Mouse (Mus musculus) spleen, postnatal 10 days (tissue): ENCODE results near the gene Uaca.

Experiments
- DNase-seq, 2 experiments: peaks; one replicate each; pipeline ENCODE4 v3.0.0; 2021 to 2022; ENCODE audit warnings: low spot score in 2 of 2

Gene Uaca

DNA sequence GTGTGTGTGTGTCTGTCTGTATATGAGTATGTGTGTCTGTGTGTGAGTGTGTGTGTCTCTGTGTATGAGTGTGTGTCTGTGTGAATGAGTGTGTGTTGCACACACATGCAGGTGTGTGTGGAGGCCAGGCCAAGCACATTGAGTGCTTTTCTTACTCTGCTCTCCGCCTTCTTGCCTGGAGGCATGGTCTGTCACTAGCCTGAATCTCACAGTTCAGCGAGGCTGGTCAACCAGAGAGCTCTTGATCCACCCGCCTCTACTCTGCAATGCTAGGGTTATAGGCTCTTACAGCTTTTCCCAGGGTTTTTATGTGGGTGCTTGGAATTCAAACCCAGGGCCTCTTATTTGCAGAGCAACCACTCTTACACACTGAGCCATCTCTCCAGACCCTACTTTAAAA is 84.3 kb downstream of the Uaca start:
- no peak for DNase-seq

DNA sequence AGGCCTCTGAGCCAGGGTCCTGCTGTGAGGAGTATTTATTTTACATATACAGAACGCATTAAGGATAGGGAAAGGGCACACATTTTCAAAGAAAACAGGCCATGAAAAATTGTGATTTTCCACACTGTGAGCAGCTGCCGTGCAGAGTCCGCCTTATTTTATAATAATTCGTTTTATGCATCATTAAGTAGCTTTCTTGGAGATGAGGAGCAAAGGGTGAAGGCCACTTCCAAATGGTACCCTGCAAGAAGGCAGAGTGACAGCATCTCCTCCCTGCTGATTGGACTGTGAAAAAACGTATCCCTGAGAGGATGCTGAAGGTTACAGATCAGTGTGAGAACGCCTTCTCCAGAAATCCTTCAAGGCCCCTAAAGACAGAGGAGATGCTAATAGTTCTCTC is 90.8 kb downstream of the Uaca start:
- no peak for DNase-seq

DNA sequence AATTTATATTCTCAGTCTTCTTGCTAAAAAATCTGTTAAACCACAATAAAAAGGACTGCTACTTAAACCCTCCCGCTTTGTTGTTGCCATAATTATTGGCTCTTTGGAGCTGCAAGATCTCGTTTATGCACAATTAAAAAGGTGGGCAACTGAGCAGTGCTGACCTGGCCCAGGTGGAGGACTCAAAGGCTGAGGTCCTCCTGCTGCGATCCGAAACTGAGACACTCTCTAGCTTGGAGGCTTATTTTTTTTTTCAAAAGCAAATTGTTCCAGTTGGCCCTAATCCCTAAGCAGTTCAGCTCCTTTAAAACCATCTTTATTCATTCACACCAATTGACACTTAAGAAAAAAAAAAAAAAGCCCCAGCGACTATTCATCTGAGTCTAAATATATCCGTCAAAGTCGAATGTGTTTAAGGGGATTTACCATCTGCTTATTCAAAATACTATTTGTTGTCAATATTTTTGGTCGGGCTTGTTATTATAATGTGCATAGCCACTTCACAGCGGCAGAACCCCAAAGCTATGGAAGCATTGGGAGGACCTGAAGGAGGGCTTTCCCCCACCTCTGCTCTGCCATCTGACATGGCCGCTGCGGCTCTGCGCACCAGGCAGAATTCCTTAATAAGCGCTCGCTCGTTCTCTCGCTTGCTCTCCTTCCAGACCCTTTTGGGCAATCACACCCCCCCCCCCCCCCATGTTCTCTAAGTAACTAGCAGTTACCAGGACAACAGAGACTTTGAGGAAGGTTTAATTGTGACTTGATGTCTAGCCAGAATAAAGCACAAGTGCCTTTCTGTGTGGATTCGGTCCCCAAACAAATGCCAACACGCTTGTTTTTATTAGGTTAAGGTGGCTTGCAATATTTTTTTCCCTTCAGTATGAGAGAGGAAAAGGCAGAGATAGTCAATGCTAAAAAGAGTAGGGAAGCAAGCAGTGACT is 92.4 kb downstream of the Uaca start:
- DNase-seq = no peak

DNA sequence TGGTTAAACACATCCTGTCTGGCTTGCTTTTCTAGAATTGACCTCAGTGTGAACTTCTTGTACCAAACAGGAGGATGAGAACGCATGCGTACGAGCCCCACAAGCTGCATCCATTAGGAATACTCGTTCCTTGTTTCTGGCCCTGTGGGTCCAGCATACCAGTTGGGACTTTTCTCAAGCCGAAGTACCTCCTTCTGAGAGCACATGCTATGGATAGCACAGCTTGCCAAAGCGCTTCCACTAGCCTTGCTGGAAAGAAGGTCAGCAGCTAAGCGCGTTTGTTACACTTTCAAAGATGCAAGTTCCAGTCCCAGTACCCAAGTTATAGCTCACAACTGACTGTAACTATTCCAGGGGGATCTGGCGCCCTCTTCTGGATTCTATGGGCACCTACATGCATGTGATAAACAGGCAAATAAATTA is 93.1 kb downstream of the Uaca start:
- no peak for DNase-seq

DNA sequence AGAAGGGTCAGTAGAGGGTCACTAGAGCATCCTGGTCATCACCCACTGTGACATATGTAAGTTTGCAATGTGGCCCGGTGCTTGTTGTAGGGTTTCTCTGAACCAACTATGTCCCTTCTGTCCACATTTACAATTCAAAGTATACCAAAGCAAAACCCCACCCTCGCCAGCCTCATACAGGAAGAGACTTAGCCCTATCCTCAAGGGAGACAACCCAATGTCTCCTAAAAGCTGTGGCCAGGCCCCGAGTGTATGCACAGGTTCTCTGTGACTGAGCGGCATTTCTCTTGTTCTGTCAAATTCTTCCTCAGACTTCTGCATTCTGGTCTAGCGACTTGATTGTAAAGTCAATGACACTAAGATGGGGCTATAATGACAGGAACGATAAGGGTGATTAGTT is 99.2 kb downstream of the Uaca start:
- no peak for DNase-seq

DNA sequence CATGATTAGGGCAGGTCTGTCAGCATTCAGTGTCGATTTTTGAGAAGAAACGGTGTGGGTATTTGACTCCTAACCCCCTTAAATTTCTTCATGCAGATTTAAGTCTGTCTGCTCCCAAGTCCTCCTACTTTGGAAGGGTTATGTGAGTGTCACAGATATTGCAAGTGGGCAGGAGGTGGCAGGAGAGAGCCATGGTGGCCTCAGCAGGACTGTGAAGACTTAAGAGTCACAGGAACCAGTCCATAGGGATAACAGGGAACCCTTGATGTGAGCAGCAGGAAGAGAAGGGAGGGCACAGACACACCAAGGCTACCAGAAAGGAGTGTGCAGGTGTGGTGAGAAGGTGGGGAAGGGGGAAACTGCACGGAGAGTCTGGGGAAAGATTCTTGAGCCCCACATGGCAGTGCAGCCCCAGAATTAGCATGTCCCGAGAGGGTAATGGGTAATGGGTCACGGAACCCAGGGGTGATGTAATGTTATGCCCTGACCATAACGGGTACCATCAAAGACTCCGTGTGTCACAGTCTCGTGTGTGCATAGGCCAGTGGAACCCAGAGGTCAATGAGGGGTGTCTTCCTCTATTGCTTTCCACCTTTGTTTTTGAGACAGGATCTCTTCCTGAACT is 101.3 kb downstream of the Uaca start:
- peak in 1 of 2 experiments; percentile 37 for DNase-seq

DNA sequence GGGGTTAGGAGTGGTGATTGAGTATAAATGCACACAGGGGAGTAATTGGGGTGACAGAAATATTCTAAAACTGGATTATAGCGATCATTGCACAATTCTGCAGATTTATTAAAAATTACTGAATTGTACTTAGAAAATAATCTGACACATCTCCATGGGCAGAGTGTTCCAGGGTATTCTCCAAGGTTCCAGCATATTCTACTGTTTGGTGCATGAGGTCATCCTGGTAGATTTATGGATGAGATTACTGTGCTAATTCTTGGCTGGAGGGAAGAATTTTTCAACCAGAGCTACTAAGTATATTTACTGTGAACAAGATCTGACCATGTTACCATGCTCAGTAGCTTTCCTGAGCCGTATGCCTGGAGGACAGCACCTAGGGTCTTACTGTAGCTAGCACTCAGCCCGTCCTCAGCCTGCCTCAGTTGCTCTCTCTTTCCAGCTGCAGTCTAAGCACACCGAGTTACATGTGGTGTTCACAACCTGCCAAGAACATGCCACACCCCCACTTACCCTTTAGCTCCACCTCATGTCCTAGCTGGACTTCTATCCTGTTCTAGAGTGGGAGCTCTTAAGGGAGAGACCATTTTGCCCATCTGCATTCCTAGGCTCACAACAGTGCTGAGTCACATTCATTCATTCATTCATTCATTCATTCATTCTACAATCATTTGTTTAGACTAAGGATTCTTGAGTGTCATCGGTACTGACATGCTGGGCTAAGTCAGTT is 104.1 kb downstream of the Uaca start:
- DNase-seq = no peak

DNA sequence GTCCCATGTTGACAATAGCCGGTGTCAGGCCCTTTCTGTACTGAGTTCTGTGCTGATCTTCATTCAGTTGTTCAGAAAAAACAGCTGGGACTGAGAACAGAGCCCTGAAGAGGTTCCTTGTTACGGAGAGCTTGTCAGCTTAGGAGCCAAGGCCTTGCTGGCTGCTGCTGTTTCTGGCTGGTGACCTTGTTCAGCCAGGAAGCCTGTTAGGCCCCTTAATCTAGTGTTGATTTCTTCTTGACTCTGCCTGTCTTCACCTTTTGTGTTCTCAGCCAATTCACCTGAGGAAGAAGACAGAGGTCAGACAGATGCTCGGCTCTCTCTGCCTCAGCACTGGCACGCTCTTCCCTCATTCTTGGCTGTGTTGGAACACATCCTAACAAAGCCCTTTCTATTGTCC is 104.9 kb downstream of the Uaca start:
- no peak for DNase-seq

DNA sequence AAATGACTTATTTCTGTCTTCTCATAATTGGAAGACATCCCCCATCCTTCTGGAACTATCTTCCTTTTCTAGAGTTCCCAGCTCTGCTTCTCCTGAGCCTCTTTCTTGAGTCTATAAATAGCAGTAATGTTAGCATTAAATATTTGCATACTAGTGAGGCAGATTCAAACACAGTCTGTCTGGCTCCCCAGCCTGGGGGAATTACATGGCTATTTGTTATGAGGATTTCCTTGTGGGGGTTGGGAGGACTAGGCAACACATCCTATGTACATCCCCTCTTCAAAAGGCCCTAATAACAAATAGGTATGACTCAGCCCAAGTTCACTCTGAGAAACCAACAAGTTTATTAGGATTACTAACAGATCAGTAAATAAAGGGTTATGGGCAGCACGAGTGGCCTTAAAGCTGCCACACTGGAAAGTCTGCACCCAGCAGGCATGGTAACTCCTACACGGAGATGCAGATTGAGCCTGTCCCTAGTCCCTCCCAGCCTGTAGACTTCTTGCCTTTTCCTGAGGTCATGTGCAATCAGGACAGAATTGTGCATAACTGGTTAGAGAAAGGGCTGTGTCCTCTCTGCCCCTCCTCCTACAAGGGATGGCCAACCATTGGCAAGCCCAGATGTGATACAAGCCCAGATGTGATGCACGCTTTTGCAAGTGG is 105.6 kb downstream of the Uaca start:
- no peak for DNase-seq

DNA sequence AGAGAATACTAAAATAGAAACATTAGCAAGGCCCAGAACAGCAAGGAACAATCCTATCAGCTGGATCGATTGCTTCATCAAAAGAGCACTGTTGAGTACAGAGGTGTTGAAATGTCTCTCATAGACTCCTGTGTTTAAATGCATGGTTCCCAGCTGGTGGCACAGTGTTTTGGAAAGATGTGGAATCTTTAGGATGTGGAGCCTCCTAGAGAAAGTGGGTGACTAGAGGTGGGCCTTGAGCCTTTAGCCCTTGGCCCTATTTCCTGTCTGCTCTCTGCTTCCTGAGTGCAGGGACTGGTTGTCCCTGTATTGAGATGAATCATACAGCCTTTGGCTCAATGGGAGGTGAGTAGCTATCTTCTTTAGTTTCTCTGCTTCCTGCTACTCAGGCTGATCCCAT is 117.9 kb downstream of the Uaca start:
- DNase-seq = no peak

DNA sequence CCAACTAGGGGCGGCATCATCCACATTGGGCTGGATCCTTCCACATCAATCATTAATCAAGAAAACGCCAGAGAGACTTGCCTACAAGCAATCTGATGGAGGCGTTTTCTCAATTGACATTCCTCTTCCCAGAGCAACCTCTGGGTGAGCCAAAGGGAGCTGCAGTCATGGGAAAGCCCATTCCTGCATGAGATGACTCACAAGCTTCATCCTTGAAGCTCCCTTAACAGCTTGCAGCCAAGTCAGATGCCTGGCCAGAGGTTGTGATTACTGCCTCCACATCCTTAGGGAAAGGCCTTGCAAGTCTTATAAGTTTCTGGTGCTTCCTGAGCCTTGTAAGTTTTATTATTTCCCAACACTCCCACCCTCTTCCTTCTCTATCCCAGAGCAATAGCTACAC is 119.3 kb downstream of the Uaca start:
- DNase-seq = no peak

DNA sequence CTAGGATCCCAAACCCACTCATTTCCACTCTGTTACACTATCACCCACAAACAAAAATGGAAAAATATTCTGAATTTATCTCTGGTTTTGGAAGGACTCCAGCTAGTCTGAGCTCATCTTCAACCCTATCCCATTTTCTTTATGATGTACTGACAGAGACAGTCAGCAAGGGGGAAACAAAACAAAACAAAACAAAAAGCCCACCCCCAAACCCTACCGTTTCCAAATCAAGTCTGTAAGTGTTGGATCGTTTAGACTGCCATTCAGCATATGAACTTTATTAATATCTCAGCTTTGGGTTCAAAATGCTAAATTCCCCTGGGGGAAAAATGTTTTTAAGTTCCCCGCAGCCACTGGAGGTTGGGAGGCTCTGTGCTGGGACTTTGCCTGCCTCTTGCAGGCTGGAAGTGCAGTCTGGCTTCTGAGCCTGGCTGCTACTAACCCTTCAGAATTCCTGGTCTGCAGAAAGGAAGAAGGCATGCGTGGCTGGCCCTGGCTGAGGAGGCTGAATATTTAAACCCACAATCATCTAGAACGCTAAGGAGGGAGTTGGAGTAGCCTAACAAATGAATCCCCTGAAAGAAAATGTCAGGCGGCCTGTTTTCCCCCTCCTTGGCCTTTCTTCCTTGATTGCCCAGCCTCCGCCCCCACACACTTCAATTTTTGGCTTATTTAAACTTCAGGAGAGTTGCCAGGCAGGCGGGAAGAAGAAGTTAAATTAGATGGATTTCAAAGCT is 125.8 kb downstream of the Uaca start:
- no peak for DNase-seq

DNA sequence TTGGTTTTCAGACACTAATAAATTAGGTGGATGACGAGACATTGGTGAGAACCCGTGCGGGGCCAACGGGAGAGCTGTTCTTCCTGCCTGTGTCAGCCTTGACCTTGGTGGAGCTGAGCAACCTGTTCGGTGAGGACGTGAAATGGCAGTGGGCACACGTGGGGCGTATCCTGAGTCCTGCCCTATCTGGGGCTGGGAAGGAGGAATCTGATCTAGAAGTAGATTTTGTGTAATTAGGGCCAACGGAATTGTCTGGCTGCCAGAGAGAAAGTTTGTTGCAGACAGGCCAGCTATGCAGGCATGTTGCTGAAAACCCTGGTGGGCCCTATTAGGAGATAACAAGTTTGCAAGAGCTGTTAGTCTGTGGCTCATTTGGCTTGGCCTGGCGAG is 126.3 kb downstream of the Uaca start:
- no peak for DNase-seq

DNA sequence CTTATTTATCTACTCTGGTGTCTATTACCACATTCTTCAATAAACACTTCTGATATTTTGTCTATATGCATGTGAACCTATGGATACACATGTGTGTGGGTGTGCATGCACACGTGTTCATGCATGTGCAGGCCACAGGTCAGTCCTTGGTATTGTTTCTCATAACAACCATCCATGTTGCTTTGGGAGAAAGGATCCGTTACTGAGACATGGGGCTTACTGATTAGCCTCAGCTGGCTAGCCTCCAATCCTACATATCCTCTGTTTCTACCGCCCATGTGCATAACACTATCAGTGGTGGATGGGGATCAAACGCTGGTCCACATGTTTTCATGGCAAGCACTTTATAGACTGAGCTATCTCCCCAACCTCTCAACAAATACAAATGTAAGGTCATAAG is 126.9 kb downstream of the Uaca start:
- no peak for DNase-seq

DNA sequence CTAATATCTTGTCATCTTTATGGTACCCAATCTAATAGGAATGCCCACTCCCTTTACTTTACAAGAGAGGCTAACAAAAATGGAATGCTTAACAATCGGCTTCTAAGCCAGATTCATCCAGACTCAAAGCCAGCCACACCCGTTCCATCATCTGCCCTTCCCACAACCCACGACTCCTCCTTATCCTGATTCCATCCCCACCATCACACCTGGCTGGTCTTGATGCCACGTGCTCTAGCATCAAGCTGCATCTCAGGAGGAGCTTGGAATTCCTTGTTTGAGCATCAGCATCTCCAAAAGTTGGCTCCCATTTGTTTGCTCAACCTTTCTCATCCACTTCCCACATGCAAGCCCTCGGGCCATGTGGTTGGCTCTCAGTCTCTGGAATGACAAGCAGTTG is 127.5 kb downstream of the Uaca start:
- no peak for DNase-seq

DNA sequence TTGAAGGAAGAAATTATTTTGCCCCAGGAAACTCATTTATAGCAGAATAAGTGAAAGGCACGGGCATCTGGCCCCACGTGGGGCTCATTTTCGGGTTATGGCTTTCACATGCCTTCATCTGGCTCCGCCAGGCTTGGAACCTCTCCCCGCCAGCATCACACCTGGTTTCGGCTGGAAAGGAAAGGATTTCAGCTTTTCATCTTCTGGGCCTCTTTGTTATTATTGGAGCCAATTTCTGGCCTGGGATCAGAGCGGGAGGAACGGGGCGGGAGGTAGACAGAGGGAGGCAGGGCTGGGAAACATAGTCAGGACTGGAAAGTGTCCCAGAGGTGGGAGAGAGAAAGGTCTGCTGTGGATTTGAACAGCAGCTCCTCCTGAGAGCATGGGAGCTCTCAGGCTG is 132.0 kb downstream of the Uaca start:
- no peak for DNase-seq

DNA sequence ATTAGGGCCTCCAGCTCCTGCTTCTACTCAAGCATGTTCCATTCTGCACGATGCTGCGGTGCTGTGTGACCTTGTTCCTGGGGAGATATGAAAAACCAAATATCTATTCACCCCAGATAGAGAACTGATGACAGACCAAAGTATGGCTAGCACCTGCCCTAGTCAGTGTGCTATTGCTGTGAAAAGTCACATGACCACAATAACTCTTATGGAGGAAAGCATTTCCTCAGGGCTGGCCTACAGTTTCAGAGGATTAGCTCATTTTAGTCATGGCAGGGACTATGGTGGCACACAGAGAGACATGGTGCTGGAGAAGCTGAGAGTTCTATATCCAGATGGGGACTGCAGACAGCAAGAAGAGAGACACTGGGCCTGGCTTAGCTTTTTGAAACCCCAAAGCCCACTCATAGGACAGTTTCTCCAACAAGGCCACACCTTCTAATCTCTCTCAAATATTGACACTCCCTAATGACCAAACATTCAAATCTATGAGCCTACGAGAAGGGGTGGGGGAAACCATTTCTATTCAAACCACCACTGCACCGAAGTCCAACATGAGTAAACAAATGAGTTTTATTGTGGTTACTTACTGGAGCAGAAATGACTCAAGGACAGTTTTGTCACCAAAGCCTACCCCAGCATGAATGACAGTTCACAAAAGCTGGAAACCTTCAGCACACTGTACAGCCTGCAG is 135.1 kb downstream of the Uaca start:
- no peak for DNase-seq
